Mouse (Mus musculus): ENCODE results near the gene Mecom. TPM values are rescaled to one million over a fixed set of nuclear protein-coding genes. Genes with fewer than 3 reads are reported as not detected.
"Not testable (repeated sequence)": the region's sequence is repeated elsewhere in the genome, so short reads cannot be mapped to it uniquely, and the experiment has no call there.

Mecom gene
- polyA plus RNA-seq, 1 experiment from 2014 or later = 13.7 TPM

GRCm38 (mm10) chr3:30436561-30436960 lies 111.2 kb downstream of the Mecom start:
- H3K9ac ChIP-seq = no peak overlapping the region
- H3K36me3 ChIP-seq (replicated peaks; ENCODE audit: control insufficient read depth, insufficient read depth) = no peaks in the 10 kb centered on the region
- 78% methylated on average over 6 of the region's 6 CpGs for WGBS
- no peak for ATAC-seq (ENCODE audit: low FRiP score)
- no peak for DNase-seq (ENCODE audit: low spot score)
- no peaks in the 10 kb centered on the region for H3K4me1 ChIP-seq (replicated peaks; ENCODE audit: control insufficient read depth, insufficient read depth, low read length)
- no peak overlapping the region for H3K4me3 ChIP-seq (replicated peaks; ENCODE audit: low read length)
- no peaks in the 10 kb centered on the region for H3K27me3 ChIP-seq (ENCODE audit: control insufficient read depth, insufficient read depth, low read length)
- H3K4me2 ChIP-seq (replicated peaks) = no peak overlapping the region
- H3K27ac ChIP-seq = no peak overlapping the region
- H3K9me3 ChIP-seq (ENCODE audit: control insufficient read depth, low read length) = no peaks in the 10 kb centered on the region

GRCm38 (mm10) chr3:30436131-30436530 lies 111.7 kb downstream of the Mecom start:
- H3K4me1 ChIP-seq (replicated peaks; ENCODE audit: control insufficient read depth, insufficient read depth, low read length) = no peaks in the 10 kb centered on the region
- no peak overlapping the region for H3K4me3 ChIP-seq (replicated peaks; ENCODE audit: low read length)
- 62% methylated on average over 9 of the region's 9 CpGs for WGBS
- H3K27me3 ChIP-seq (ENCODE audit: control insufficient read depth, insufficient read depth, low read length) = no peaks in the 10 kb centered on the region
- H3K27ac ChIP-seq = no peak overlapping the region
- H3K9me3 ChIP-seq (ENCODE audit: control insufficient read depth, low read length) = no peaks in the 10 kb centered on the region
- no peak for ATAC-seq (ENCODE audit: low FRiP score)
- DNase-seq (ENCODE audit: low spot score) = no peak
- no peak overlapping the region for H3K9ac ChIP-seq
- no peaks in the 10 kb centered on the region for H3K36me3 ChIP-seq (replicated peaks; ENCODE audit: control insufficient read depth, insufficient read depth)
- no peak overlapping the region for H3K4me2 ChIP-seq (replicated peaks)

- H3K27ac ChIP-seq = no peak overlapping the region
- H3K4me1 ChIP-seq (replicated peaks; ENCODE audit: control insufficient read depth, insufficient read depth, low read length) = no peaks in the 10 kb centered on the region
- ATAC-seq (ENCODE audit: low FRiP score) (no peak), DNase-seq (ENCODE audit: low spot score) (no peak)
- H3K4me2 ChIP-seq (replicated peaks) = no peak overlapping the region
- H3K4me3 ChIP-seq (replicated peaks; ENCODE audit: low read length) = no peak overlapping the region
- H3K27me3 ChIP-seq (ENCODE audit: control insufficient read depth, insufficient read depth, low read length) = no peaks in the 10 kb centered on the region
- no peaks in the 10 kb centered on the region for H3K36me3 ChIP-seq (replicated peaks; ENCODE audit: control insufficient read depth, insufficient read depth)
- H3K9me3 ChIP-seq (ENCODE audit: control insufficient read depth, low read length) = 0 out of 2 replicates have a peak, but pooled peaks cover 3% of the 10 kb centered on the region
- no peak overlapping the region for H3K9ac ChIP-seq
- 72% methylated on average over 5 of the region's 5 CpGs for WGBS
These were observed 118.9 kb downstream of the Mecom start for GRCm38 (mm10) chr3:30428877-30429276.

- H3K4me2 ChIP-seq (replicated peaks) = no peak overlapping the region
- ATAC-seq (ENCODE audit: low FRiP score) = no peak
- no peak overlapping the region for H3K4me3 ChIP-seq (replicated peaks; ENCODE audit: low read length)
- DNase-seq (ENCODE audit: low spot score) = no peak
- H3K27ac ChIP-seq = no peak overlapping the region
- H3K9ac ChIP-seq = no peak overlapping the region
- no peaks in the 10 kb centered on the region for H3K4me1 ChIP-seq (replicated peaks; ENCODE audit: control insufficient read depth, insufficient read depth, low read length)
- WGBS = 94% methylated on average over 5 of the region's 5 CpGs
- H3K27me3 ChIP-seq (ENCODE audit: control insufficient read depth, insufficient read depth, low read length) = no peaks in the 10 kb centered on the region
- H3K9me3 ChIP-seq (ENCODE audit: control insufficient read depth, low read length) = 0 out of 2 replicates have a peak, but pooled peaks cover 3% of the 10 kb centered on the region
- no peaks in the 10 kb centered on the region for H3K36me3 ChIP-seq (replicated peaks; ENCODE audit: control insufficient read depth, insufficient read depth)
These were observed 123.8 kb downstream of the Mecom start for GRCm38 (mm10) chr3:30424036-30424435.

GRCm38 (mm10) chr3:30421948-30422347 lies 125.9 kb downstream of the Mecom start:
- not testable (repeated sequence) for H3K9me3 ChIP-seq (ENCODE audit: control insufficient read depth, low read length); H3K9ac ChIP-seq; H3K4me1 ChIP-seq (replicated peaks; ENCODE audit: control insufficient read depth, insufficient read depth, low read length); DNase-seq (ENCODE audit: low spot score); H3K27ac ChIP-seq; H3K4me3 ChIP-seq (replicated peaks; ENCODE audit: low read length); H3K4me2 ChIP-seq (replicated peaks); H3K36me3 ChIP-seq (replicated peaks; ENCODE audit: control insufficient read depth, insufficient read depth); H3K27me3 ChIP-seq (ENCODE audit: control insufficient read depth, insufficient read depth, low read length); ATAC-seq (ENCODE audit: low FRiP score)
- WGBS = 93% methylated on average over 4 of the region's 4 CpGs

- peaks cover 11% of the 10 kb centered on the region; the same call in 1 of the 2 replicates for H3K4me1 ChIP-seq (replicated peaks; ENCODE audit: control insufficient read depth, insufficient read depth, low read length)
- no peak overlapping the region for H3K4me2 ChIP-seq (replicated peaks)
- no peak for ATAC-seq (ENCODE audit: low FRiP score)
- no peaks in the 10 kb centered on the region for H3K27me3 ChIP-seq (ENCODE audit: control insufficient read depth, insufficient read depth, low read length)
- H3K4me3 ChIP-seq (replicated peaks; ENCODE audit: low read length) = no peak overlapping the region
- H3K27ac ChIP-seq = no peak overlapping the region
- no peak overlapping the region for H3K9ac ChIP-seq
- WGBS = 80% methylated on average over 5 of the region's 5 CpGs
- 0 out of 2 replicates have a peak, but pooled peaks cover 3% of the 10 kb centered on the region for H3K9me3 ChIP-seq (ENCODE audit: control insufficient read depth, low read length)
- no peaks in the 10 kb centered on the region for H3K36me3 ChIP-seq (replicated peaks; ENCODE audit: control insufficient read depth, insufficient read depth)
- no peak for DNase-seq (ENCODE audit: low spot score)
These were observed 126.9 kb downstream of the Mecom start for GRCm38 (mm10) chr3:30420899-30421298.

- H3K27me3 ChIP-seq (ENCODE audit: control insufficient read depth, insufficient read depth, low read length) = no peaks in the 10 kb centered on the region
- ATAC-seq (ENCODE audit: low FRiP score) = no peak
- no peak overlapping the region for H3K9ac ChIP-seq
- H3K27ac ChIP-seq = no peak overlapping the region
- WGBS = 94% methylated on average over 6 of the region's 6 CpGs
- no peak overlapping the region for H3K4me2 ChIP-seq (replicated peaks)
- no peak for DNase-seq (ENCODE audit: low spot score)
- peaks cover 11% of the 10 kb centered on the region; the same call in 1 of the 2 replicates for H3K4me1 ChIP-seq (replicated peaks; ENCODE audit: control insufficient read depth, insufficient read depth, low read length)
- no peak overlapping the region for H3K4me3 ChIP-seq (replicated peaks; ENCODE audit: low read length)
- H3K36me3 ChIP-seq (replicated peaks; ENCODE audit: control insufficient read depth, insufficient read depth) = no peaks in the 10 kb centered on the region
- H3K9me3 ChIP-seq (ENCODE audit: control insufficient read depth, low read length) = no peaks in the 10 kb centered on the region
These were observed 133.6 kb downstream of the Mecom start for GRCm38 (mm10) chr3:30414173-30414572.

GRCm38 (mm10) chr3:30410778-30411177 lies 137.0 kb downstream of the Mecom start:
- H3K4me1 ChIP-seq (replicated peaks; ENCODE audit: control insufficient read depth, insufficient read depth, low read length) = no peaks in the 10 kb centered on the region
- DNase-seq (ENCODE audit: low spot score) = no peak
- no peak overlapping the region for H3K27ac ChIP-seq
- no peaks in the 10 kb centered on the region for H3K9me3 ChIP-seq (ENCODE audit: control insufficient read depth, low read length)
- no peaks in the 10 kb centered on the region for H3K27me3 ChIP-seq (ENCODE audit: control insufficient read depth, insufficient read depth, low read length)
- WGBS = 37% methylated on average over 4 of the region's 4 CpGs
- no peaks in the 10 kb centered on the region for H3K36me3 ChIP-seq (replicated peaks; ENCODE audit: control insufficient read depth, insufficient read depth)
- no peak for ATAC-seq (ENCODE audit: low FRiP score)
- no peak overlapping the region for H3K9ac ChIP-seq
- H3K4me3 ChIP-seq (replicated peaks; ENCODE audit: low read length) = no peak overlapping the region
- H3K4me2 ChIP-seq (replicated peaks) = no peak overlapping the region

GRCm38 (mm10) chr3:30404821-30405220 lies 143.0 kb downstream of the Mecom start:
- Histone ChIP-seq H3K27me3 (ENCODE audit: control insufficient read depth, insufficient read depth, low read length) (no peaks in the 10 kb centered on the region), H3K4me2 (replicated peaks) (no peak overlapping the region), H3K27ac (no peak overlapping the region), H3K4me1 (replicated peaks; ENCODE audit: control insufficient read depth, insufficient read depth, low read length) (no peaks in the 10 kb centered on the region), H3K9ac (no peak overlapping the region), H3K4me3 (replicated peaks; ENCODE audit: low read length) (no peak overlapping the region), H3K36me3 (replicated peaks; ENCODE audit: control insufficient read depth, insufficient read depth) (no peaks in the 10 kb centered on the region), H3K9me3 (ENCODE audit: control insufficient read depth, low read length) (no peaks in the 10 kb centered on the region)
- no peak for DNase-seq (ENCODE audit: low spot score)
- WGBS = 76% methylated on average over 4 of the region's 4 CpGs
- ATAC-seq (ENCODE audit: low FRiP score) = no peak

- H3K4me1 ChIP-seq (replicated peaks; ENCODE audit: control insufficient read depth, insufficient read depth, low read length) = no peaks in the 10 kb centered on the region
- H3K4me3 ChIP-seq (replicated peaks; ENCODE audit: low read length) = no peak overlapping the region
- ATAC-seq (ENCODE audit: low FRiP score) (no peak), DNase-seq (ENCODE audit: low spot score) (no peak)
- H3K36me3 ChIP-seq (replicated peaks; ENCODE audit: control insufficient read depth, insufficient read depth) = no peaks in the 10 kb centered on the region
- no peak overlapping the region for H3K9ac ChIP-seq
- H3K27ac ChIP-seq = no peak overlapping the region
- WGBS = 82% methylated on average over 7 of the region's 7 CpGs
- no peak overlapping the region for H3K4me2 ChIP-seq (replicated peaks)
- no peaks in the 10 kb centered on the region for H3K27me3 ChIP-seq (ENCODE audit: control insufficient read depth, insufficient read depth, low read length)
- no peaks in the 10 kb centered on the region for H3K9me3 ChIP-seq (ENCODE audit: control insufficient read depth, low read length)
These were observed 148.9 kb downstream of the Mecom start for GRCm38 (mm10) chr3:30398911-30399310.

Measured in hindbrain, embryonic 14.5 days (tissue).